Mouse (Mus musculus) hindbrain, embryonic 11.5 days (tissue): ENCODE data around the gene Fyn. TPM values are rescaled to one million over a fixed set of nuclear protein-coding genes. Genes with fewer than 3 reads are reported as not detected.

Experiments used
- ATAC-seq: fragments of 200-750 bp; cut with Nextera tagmentation; 2 replicates; pipeline ENCODE4 v1.8.0; 2017; ENCODE audit warnings: mild to moderate bottlenecking, moderate TSS enrichment, moderate library complexity; ENCODE audit not compliant: low FRiP score
- DNase-seq: peaks from one replicate; pipeline ENCODE4 v3.0.0-alpha.2; 2015; ENCODE audit warnings: low spot score
- H3K27ac ChIP-seq: fragments of 300-500 bp; sonication (generic); 2 replicates; pipeline ENCODE4 v1.5.1; 2014; ENCODE audit warnings: mild to moderate bottlenecking, low read depth, low read length
- H3K27me3 ChIP-seq: fragments of 300-500 bp; sonication (generic); 2 replicates; pipeline ENCODE4 v1.6.1; 2014; ENCODE audit warnings: mild to moderate bottlenecking, low read length, moderate library complexity, mixed read lengths; ENCODE audit not compliant: control insufficient read depth, insufficient read depth
- H3K36me3 ChIP-seq: fragments of 300-500 bp; sonication (generic); 2 replicates; pipeline ENCODE4 v1.6.1; 2014; ENCODE audit warnings: mild to moderate bottlenecking, low read length, moderate library complexity, mixed read lengths; ENCODE audit not compliant: control insufficient read depth, insufficient read depth
- H3K4me1 ChIP-seq: fragments of 300-500 bp; sonication (generic); replicated peaks from 2 replicates; pipeline ENCODE4 v1.6.1; 2014; ENCODE audit warnings: low read length, mixed read lengths; ENCODE audit not compliant: control insufficient read depth, insufficient read depth
- H3K4me2 ChIP-seq: fragments of 300-500 bp; sonication (generic); replicated peaks from 2 replicates; pipeline ENCODE4 v1.6.1; 2014; ENCODE audit warnings: mild to moderate bottlenecking, low read depth, low read length
- H3K4me3 ChIP-seq: fragments of 300-500 bp; sonication (generic); 2 replicates; pipeline ENCODE4 v1.5.1; 2014; ENCODE audit warnings: low read depth, low read length
- H3K9ac ChIP-seq: fragments of 300-500 bp; sonication (generic); 2 replicates; pipeline ENCODE4 v1.6.1; 2014; ENCODE audit warnings: low read depth, low read length
- H3K9me3 ChIP-seq: fragments of 300-500 bp; sonication (generic); 2 replicates; pipeline ENCODE4 v1.6.1; 2016; ENCODE audit warnings: low read length; ENCODE audit not compliant: control insufficient read depth
- WGBS: fragments of 180-500 bp; shearing (Covaris S2); extraction: QIAGEN DNeasy Blood & Tissue Kit; methylation state at CpG from one replicate; pipeline ENCODE4 v1.1.7; 2014; 5-methylcytosine and 5-hydroxymethylcytosine counted together
- polyA plus RNA-seq: library from polyadenylated mRNA; unstranded; fragments of >200 nt; fragmentation: Nextera tagmentation; extraction: Ambion mirVana; gene quantifications from 2 replicates; pipeline ENCODE4 v1.2.1, GENCODE M21; 2014

Gene Fyn
- polyA plus RNA-seq, 1 experiment from 2014 or later, result 51.1 TPM

- no peak overlapping the region for H3K27ac ChIP-seq
- no peaks in the 10 kb centered on the region for H3K9me3 ChIP-seq
- DNase-seq (no peak), ATAC-seq (no peak)
- H3K36me3 ChIP-seq, result no peaks in the 10 kb centered on the region
- no peaks in the 10 kb centered on the region for H3K27me3 ChIP-seq
- no peak overlapping the region for H3K4me3 ChIP-seq
- H3K4me1 ChIP-seq, result no peaks in the 10 kb centered on the region
- H3K4me2 ChIP-seq, result no peak overlapping the region
- H3K9ac ChIP-seq, result no peak overlapping the region
- 75% methylated on average over 2 of the region's 2 CpGs for WGBS
Measured at GRCm38 (mm10) chr10:39339189-39339968, 29.3 kb upstream of the Fyn start.

DNA sequence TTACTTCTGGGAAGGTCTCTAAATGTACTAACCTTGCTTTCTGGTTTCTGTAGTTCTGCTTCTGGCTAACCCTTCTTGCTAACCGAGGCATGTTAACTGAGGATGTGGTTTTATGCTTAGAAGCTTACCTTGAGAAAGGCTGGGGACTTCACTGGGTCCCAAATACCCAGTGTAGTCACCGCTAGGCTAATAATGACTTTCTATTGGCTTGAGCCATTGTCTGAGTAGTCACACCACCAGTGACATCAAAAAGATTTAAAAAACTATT is 28.8 kb upstream of the Fyn start:
- Histone ChIP-seq H3K9me3 (no peaks in the 10 kb centered on the region), H3K4me2 (no peak overlapping the region), H3K36me3 (no peaks in the 10 kb centered on the region), H3K4me1 (no peaks in the 10 kb centered on the region), H3K4me3 (no peak overlapping the region), H3K27me3 (no peaks in the 10 kb centered on the region), H3K9ac (no peak overlapping the region), H3K27ac (no peak overlapping the region)
- no peak for DNase-seq
- no peak for ATAC-seq
- 90% methylated on average over 2 of the region's 2 CpGs for WGBS

GRCm38 (mm10) chr10:39343551-39343950 is 25.1 kb upstream of the Fyn start:
- no peak for ATAC-seq
- no peak overlapping the region for H3K4me2 ChIP-seq
- 89% methylated on average over 1 of the region's 1 CpGs for WGBS

DNA sequence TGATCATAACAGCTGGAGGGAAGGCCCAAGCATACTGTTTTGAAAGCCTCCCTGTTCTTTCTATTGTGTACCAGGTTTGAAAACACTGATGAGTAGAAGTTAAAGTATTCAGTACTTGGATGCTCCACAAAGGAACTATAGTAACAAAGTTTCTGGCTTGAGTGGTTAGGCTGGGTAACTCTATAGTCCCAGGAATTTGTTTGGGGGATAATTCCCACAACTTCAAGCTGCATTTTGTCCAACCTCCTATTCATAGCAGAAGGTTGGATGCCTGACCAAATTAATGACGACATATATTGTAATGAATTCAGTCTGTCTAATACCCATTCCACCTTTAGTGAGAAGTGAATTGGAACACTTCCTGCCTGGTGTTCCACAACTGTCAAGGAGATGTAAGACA is 22.7 kb upstream of the Fyn start:
- H3K36me3 ChIP-seq, result no peaks in the 10 kb centered on the region
- no peak overlapping the region for H3K27ac ChIP-seq
- H3K9ac ChIP-seq, result no peak overlapping the region
- H3K4me1 ChIP-seq, result no peaks in the 10 kb centered on the region
- no peak for ATAC-seq
- WGBS, result 85% methylated on average over 1 of the region's 1 CpGs
- no peak overlapping the region for H3K4me2 ChIP-seq
- H3K27me3 ChIP-seq, result no peaks in the 10 kb centered on the region
- DNase-seq, result no peak
- H3K4me3 ChIP-seq, result no peak overlapping the region
- H3K9me3 ChIP-seq, result no peaks in the 10 kb centered on the region

More at GRCm38 (mm10) chr10:39343551-39343950, 25.1 kb upstream of the Fyn start:
- no peaks in the 10 kb centered on the region for H3K36me3 ChIP-seq
- H3K9me3 ChIP-seq, result no peaks in the 10 kb centered on the region
- no peak for DNase-seq
- no peak overlapping the region for H3K4me3 ChIP-seq
- no peak overlapping the region for H3K9ac ChIP-seq
- no peak overlapping the region for H3K27ac ChIP-seq
- no peaks in the 10 kb centered on the region for H3K27me3 ChIP-seq
- no peaks in the 10 kb centered on the region for H3K4me1 ChIP-seq

DNA sequence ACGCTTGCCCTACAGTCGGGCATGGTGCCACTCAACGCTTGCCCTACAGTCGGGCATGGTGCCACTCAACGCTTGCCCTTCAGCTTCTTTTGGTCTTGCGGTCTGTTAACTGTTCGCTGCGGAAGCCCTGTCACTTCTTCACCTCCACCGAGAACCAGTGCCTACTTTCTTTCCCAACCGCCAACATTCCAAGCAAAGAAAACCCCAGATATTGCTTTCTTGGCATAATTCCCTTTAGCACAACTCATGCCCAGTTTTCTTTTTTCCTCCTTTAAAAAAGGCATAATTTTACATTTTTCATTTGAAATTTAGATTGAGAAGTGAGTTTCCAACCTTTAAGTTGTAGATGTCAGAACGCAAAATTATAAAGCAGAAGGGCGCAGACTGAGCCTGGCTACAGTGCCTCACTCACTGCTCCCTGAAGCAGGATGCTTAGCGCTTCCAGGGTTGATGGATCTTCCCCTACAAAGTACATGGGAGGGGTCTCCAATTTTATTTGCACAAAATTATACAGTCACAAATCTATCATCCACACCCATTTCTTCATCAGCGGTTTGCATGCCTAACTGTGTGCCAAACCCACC is 18.8 kb upstream of the Fyn start:
- Histone ChIP-seq H3K4me1 (no peaks in the 10 kb centered on the region), H3K36me3 (no peaks in the 10 kb centered on the region), H3K4me3 (no peak overlapping the region), H3K27me3 (no peaks in the 10 kb centered on the region), H3K9me3 (no peaks in the 10 kb centered on the region), H3K9ac (no peak overlapping the region), H3K4me2 (no peak overlapping the region), H3K27ac (no peak overlapping the region)
- DNase-seq (no peak), ATAC-seq (no peak)
- 96% methylated on average over 14 of the region's 14 CpGs for WGBS

- H3K4me2 ChIP-seq, result no peak overlapping the region
- H3K9me3 ChIP-seq, result no peaks in the 10 kb centered on the region
- H3K27me3 ChIP-seq, result no peaks in the 10 kb centered on the region
- H3K36me3 ChIP-seq, result no peaks in the 10 kb centered on the region
- whole genome bisulfite sequencing, result 92% methylated on average over 4 of the region's 4 CpGs
- H3K27ac ChIP-seq, result no peak overlapping the region
- no peak for ATAC-seq
- H3K4me3 ChIP-seq, result no peak overlapping the region
- no peak overlapping the region for H3K9ac ChIP-seq
- no peaks in the 10 kb centered on the region for H3K4me1 ChIP-seq
- DNase-seq, result no peak
Measured at GRCm38 (mm10) chr10:39364196-39364595, 4.5 kb upstream of the Fyn start.

- H3K9me3 ChIP-seq, result no peaks in the 10 kb centered on the region
- H3K4me3 ChIP-seq, result peak overlapping the region; percentile 89
- H3K9ac ChIP-seq, result peak overlapping the region; percentile 86
- no peaks in the 10 kb centered on the region for H3K4me1 ChIP-seq
- peak; percentile 97 for DNase-seq
- H3K27ac ChIP-seq, result peak overlapping the region; percentile 95
- no peaks in the 10 kb centered on the region for H3K36me3 ChIP-seq
- H3K4me2 ChIP-seq, result peak overlapping the region; percentile 66
- ATAC-seq, result peak; percentile 99
- WGBS, result under 1% methylated on average over 38 of the region's 44 CpGs
- H3K27me3 ChIP-seq, result no peaks in the 10 kb centered on the region
Measured at GRCm38 (mm10) chr10:39369502-39369931, 862 bp downstream of the Fyn start.

DNA sequence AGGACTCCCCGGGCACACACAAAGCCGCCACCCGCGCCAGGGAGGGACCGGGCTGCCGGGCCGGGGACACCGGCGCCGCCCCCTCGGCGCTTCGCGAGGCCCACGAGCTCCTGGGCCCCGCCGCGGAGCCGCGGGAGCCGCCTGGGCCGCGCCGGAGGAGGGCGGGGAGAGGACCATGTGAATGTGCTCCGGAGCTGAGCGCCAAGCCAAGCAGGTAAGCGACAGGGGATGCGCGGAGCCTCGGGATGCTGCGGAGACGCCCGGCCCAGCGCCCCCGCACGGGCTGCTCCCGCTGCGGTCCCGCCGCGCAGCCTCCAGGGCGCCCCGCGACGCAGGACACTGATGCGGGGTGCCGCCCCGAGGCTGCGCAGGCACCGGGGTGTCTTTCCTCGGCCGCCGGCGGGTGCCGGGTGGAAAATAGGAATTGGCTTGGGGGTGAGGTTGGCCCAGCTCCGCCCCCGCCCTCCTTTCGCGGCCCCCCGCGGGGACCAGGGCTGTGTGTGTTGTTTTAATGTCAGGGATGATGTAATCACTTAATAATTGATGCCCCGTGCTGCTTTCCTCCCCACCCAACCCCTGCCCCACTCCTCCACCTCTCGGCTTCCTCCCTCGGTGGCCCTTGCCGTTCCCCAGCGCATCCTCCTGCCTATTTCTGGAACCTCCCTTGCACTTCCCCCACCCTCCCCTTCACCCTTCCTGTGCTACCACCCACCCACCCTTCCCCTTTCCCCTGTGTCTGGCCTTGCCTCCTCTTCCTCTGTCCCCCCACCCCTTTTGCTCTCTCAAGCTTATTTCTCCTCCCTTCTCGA is 1.5 kb downstream of the Fyn start:
- no peaks in the 10 kb centered on the region for H3K4me1 ChIP-seq
- H3K27me3 ChIP-seq, result no peaks in the 10 kb centered on the region
- H3K9ac ChIP-seq, result peak overlapping the region; percentile 86
- ATAC-seq (peak; percentile 74), DNase-seq (peak; percentile 68)
- H3K9me3 ChIP-seq, result no peaks in the 10 kb centered on the region
- peak overlapping the region; percentile 95 for H3K27ac ChIP-seq
- 1% methylated on average over 65 of the region's 68 CpGs for WGBS
- peak overlapping the region; percentile 66 for H3K4me2 ChIP-seq
- H3K36me3 ChIP-seq, result no peaks in the 10 kb centered on the region
- peak overlapping the region; percentile 89 for H3K4me3 ChIP-seq
